Mouse (Mus musculus) thymus, postnatal 4 days (tissue): ENCODE measurements around the gene Coa3.

Experiments
- DNase-seq: peaks from one replicate; pipeline ENCODE4 v3.0.0; 2021

The Coa3 gene

DNA sequence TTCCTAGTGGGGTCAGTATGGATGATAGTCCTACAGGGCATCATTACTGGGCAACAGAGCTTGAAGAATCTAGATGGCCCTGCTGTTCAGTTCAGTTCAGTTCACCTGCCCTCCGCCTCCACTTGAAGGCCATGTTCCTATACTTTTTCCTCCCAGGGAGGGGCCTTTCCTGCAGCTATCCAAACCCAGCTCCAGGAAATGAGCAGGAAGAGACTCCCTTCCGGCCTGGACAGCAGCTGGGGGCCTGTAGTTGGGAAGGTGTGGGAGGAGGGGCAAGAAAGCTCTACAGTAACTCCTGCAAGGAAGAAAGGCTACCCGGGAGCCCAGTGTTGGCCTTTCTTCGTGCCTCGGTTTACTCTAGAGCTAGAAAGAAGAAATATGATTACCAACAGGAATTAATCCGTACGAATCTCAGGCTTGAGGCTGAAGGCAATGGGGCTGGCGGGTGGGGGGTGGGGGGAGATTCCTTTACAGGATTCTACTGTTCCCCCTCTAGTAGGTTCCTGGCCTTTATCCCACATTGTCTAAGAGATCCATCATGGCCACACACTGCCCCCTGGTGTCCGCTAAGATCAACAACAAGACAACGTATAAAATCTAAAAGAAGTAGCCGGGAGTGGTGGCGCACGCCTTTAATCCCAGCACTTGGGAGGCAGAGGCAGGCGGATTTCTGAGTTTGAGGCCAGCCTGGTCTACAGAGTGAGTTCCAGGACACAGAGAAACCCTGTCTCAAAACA, 30.5 kb downstream of the Coa3 start:
- DNase-seq: peak; percentile 77

DNA sequence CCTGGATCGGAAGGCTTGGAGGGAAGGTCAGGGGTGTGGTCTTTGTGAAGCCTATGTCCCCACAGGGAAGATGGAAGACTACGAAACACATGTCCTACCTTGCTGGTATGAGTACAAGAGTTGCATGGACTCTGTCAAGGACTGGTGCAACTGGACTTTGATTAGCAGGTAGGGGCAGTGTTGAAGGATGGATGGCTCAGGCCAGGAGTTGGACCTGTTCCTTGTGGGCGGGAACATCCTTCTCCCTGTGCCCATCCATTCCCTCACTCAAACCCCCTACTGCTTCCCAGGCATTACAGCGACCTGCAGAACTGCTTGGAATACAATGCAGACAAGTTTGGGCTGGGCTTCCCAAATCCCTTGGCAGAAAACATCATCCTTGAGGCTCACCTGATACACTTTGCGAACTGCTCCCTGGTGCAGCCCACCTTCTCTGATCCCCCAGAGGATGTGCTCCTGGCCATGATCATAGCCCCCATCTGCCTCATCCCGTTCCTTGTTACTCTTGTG, 31.3 kb downstream of the Coa3 start:
- DNase-seq: no peak

DNA sequence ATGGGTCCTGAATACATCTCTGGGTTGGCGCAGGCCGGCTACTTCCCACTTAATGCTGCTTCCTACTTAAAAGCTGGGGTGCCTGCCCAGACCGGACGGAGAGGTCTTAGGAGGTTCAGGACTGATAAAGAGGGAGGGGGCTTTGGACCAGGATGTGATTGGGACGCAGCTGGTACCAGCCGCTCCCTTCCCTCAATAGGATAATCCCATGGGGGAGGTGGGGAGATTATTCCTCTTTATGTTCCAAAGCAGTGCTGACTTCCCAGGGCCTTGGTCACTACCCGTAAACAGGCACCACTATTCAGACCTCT, 32.3 kb downstream of the Coa3 start:
- DNase-seq: no peak

DNA sequence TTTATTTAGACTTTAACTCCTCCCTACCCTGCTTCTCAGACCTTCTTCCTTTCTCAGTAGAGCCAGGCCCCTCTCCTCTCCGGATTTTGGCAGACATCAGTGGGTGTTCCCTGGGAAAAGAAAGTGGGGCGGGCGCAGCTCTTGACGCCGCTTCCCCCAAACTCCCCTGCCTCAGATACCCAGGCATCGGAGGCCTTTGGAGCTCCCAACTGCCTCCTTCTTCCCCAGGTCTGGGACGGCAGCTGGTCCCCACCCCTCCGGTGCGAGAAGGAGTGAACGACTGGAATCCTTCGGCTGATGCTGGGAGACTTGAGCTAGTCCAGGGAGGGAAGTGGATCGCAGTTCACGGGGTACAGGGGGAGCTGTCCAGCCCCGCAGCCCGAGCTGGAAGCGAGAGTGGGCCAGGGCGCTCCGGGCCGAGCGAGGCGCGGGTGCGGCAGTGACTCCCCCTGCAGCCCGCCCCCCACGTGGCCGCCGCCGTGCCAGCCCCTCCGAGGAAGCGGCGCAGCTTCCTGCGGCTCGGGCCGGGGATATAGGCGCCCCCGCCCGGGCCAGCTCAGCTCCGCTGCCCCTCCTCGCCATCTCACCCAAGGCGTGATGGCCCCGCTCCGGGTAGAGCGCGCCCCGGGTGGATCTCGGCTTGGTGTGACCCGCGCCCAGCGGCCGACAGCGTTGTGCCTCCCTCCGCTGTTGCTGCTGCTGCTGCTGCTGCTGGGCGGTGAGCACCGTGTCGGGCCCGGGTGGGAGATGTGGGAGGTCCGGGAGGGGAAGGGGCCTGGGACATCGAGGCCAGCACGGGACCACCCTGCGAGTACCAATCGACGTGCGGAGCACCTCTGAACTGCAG, 32.8 kb downstream of the Coa3 start, which contains the start of gene Ramp2:
Gene Ramp2 (plus strand): TSS at position 174 of the 847 bp plus-strand sequence.
- peak; percentile 69 for DNase-seq

DNA sequence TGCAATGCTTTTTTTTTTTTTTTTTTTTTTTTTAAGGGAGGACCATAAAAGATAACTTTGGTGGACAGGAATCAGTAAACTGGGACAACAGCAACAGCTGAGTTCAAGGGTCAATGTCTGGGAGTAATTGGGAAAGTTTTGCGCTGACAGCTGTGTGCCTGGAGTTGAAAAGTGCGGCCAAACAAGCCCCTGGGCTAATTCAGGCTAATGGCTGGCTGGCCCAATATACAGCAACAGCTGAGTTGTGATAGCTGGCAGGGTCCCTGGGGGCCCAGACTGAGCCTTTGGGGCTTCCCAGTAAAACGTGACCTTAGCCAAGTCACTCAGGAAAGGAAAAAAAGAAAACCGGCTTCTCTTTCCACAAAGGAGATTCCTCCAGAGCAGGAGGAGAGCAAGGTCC, 33.8 kb downstream of the Coa3 start:
- DNase-seq: no peak

DNA sequence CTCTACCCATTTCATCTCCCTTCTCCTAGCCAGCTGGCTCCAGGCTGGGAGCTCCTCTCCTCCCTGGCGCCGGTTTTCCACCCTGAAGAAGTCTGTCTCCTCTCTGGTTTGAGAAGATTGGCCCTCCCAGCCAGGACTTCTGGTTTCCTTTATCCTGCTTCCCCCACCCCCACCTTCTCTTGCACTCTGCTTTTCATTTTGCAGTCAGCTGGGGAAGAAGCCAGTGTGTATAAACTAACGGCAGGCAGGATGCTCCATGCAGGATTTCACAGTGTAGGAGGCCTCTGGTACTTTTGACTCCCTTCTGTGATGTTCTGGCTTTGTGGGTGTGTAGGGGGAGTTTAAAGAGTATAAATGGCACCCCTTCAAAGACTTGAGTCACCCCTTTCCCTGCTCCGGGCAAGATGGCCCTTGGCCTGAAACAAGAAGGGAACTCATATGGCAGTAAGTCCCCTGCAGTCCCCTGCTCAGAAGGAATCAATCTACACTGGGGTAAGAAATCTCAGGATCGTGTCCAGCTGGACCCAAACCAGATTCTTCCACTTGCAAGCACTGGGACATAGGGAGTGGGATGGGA, 40.8 kb downstream of the Coa3 start:
- DNase-seq: no peak

DNA sequence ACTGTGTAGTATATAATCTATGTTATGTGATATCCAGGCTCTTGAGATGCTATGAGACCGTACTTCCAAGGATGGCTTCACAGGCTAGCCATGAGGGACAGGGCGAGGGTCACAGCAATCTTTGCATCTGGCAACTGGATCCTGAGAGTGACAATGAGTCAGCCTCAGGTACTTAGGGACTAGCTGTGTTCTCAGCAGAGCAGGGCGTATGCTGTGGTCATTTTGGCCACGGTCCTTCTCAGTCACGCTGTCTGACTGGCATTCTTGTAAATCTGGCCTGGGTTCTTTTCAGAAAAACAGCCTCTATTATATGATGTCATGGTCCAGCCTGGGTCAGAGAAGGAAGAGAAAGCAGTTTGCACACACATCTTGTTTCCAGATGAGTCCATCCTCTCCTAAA, 42.1 kb downstream of the Coa3 start:
- no peak for DNase-seq

DNA sequence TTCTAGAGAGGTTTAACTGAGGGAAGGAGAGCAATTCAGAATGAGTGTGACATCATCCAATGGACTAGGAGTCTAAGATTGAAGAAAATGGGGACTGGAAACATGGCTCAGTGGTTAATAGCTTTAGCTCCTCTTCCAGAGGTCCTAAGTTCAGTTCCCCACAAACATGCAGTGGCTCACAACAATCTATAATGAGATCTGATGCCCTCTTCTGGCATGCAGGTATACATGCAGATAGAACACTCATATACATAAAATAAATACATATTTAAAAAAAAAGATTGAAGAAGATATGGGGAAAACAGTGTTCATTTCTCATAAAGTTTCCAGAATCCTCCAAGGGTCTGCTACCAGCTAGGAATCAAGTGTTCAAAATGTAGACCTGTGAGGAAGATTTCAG, 43.5 kb downstream of the Coa3 start:
- DNase-seq: no peak

DNA sequence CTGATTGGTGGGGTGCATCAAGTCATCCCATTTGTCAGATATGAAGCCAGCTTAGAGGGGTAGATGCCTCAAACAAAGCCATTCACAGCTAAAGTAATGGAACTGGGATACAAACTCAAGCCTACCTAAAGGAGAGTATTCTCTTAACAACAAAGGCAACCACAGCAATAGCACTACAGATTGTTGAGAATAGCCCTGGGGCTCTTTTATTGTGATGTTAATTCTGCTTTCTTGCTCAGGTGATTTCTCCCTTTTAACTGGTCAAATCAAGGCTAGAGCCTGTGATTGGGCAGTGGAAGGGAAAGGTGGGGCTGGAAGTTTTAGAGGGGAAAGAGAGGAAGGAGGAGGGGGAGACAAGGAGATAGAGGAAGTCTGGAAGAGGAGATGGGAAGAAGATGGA, 44.8 kb downstream of the Coa3 start:
- DNase-seq: no peak

DNA sequence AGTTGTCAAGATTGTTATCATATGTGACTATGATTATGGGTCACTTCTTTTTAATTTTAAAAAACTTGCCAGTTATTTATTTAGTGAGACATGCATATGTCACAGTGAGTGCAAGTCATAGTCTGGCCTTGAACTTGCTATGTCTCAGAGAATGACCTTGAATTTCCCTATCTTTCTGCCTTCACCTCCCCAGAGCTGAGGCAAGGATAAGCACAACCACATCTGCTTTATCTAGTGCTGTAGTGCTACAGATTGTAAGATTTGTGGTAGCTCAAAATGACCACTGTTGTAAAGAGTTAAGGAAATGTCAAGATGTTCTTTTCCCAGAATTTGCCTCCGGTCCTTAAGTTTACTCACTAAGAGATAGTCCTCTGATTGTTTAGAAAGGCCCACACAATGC, 45.7 kb downstream of the Coa3 start:
- DNase-seq: no peak

DNA sequence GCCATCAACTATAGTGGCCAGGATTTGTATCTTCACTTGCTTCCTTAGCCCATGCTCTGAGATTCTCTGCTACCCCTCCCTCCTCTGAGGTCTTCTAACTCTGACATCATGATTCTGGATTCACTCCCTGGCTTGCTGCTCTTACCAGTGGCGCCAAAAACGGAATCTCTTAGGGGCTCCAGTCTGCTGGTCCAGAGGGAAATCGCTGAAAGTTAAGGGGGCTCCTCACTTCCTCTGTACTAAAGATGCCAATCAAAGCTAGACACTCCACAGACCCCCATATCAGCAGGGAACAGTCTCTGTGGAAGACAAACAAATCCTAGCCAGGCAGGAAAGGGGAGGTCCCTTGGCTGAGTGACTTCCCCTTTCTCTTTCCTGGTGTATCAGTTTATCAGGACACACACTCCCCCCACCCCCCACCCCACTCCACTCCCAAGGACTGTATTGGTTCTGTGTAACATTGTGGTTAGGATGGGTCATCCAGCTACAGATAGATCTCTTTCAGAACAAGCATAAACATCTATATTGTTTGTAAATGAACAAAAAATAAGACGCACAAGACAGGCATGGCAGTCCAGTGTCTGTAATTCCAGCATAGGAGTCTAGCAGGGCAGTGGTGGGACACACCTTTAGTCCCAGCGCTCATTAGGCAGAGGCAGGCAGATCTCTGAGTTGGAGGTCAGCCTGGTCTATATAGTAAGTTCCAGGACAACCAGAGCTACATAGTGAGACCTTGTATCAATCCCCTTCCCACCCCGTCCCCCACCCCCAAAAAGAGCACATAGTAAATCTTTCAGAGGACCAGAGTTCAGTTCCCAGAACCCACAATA, 46.7 kb downstream of the Coa3 start:
- DNase-seq: no peak

DNA sequence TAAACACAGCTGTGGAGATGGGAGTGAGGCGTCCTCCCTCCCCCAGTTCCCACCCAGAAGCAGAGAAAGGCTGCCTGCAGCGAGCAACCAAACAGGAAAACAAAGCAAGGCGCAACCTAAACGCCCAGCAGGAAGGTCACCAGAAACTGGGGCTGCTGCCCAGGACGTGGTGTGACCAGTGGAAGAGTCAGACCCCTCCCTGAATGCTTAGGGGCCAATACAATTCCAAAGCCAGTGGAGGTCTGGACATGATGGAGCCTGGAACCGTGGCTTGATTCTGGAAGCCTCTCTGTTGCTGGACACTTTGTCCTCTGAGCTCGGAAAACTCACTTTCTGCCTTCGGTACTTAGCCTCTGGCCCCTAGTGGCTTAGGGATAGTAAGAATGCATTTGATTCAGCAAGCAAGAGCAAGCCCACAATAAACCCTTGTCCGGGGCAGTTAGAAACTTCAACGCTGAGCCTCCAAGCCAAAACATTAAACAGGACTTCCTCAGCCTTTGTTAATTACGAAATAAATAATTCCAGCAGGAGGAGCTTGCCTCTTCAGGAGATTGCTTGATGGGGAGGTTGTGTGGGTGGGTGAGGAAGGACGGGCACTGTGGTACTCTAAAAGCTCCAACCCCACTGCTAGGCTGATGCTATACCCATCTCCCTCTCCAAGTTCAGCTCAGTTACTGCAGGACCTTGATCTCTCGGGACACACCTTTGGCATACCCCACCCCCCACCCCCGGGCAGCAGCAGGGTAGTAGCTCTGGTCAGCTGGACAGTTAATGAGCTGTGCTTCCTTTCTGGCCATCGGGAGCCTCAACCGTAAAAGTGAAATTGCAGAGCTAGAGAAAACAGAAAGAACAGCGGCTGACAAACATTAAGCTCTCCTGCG, 47.7 kb downstream of the Coa3 start:
- no peak for DNase-seq

DNA sequence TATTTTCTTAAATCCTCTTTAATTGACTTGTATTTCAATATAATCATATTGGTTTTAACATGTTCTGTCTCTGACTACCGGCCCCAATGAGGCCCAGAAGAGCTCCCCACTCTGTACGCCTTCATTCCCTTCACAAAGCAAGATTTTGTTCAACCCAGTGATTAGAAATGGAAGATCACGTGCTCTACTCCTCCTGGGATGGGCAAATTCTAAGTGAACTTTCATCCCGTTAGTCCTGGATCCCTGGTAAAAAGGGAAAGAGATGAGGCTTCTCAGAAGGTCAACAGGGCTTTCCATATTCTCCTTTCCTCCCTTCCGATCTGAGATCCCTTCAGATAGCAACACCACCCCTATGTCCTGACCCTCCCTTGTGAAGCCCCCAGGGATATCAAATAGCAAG, 48.4 kb downstream of the Coa3 start:
- no peak for DNase-seq

DNA sequence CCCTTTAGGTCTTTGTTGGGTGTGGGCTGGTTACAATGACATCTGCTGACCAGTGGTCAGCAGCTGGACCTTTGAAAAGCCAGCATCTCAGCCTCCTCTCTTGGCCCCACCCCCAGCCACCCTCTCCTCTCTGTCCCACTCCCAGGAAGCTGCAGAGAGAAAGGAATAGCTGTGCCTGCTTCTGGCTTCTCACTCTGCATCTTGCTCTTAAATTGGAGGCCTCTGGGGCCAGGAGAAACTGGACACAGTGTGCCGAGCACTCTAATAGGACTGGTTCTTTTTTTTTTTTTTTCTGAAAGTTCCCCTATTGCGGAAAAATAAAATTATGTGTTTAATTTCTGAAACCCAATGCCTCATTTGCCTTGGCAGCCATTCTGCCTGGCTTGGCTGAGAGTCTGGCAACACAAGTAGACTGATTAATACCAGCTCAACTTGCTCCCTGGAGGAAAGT, 48.8 kb downstream of the Coa3 start:
- no peak for DNase-seq

DNA sequence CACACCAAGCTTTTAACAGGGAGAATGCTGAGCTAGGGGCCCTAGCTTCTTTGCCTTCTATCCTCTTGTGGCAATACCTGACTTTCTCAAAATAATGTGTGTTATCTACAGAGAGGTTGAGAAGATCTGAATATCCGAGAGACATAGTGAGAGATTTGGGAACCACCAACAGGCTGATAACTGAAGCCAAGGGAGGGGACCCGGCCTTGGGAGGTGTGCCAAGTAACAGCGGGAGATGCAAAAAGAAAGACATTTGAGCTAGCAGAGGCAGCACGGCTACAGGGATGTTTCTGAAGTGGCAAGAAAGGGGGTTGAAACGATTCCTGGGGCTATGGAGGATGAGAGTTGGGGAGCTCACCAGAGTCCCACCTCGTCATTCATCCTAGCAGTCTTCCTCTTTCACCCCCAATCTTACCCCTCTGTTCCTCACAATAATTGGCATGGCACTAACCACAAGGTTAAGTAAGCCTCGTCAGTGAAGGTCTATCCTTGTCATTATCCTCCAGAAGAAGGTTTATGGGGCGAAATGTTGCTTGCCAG, 49.5 kb downstream of the Coa3 start:
- DNase-seq: no peak
